In genomic region chr3:126918805-126919473, GRCm38 (mm10) we compare ENCODE assay signal across 11 mouse cellular contexts.
DNase-seq lines count a peak whose midpoint lies in the region; ATAC-seq lines count a peak whose summit lies in the region.
"Had no signal": no experiment of that assay in that cellular context is flagged by ENCODE, and none has a peak within 500 bp of the region (broad histone marks: within the 10 kb centered on the region; RNA-seq: fewer than 3 reads in every experiment).

No protein-coding gene starts in this region.

- no peak overlapping the region for H3K4me2 ChIP-seq in hindbrain, embryonic 14.5 days (replicated peaks)
- H3K4me2 ChIP-seq in hindbrain, embryonic 11.5 days (replicated peaks; ENCODE audit: low read depth, low read length) = no peak overlapping the region
- H3K4me2 ChIP-seq: lung, embryonic 14.5 days had no signal

- peaks cover 22% of the 10 kb centered on the region for H3K36me3 ChIP-seq in hindbrain, embryonic 14.5 days (replicated peaks; ENCODE audit: control insufficient read depth, insufficient read depth)
- no peaks in the 10 kb centered on the region for H3K36me3 ChIP-seq in hindbrain, embryonic 11.5 days (ENCODE audit: control insufficient read depth, insufficient read depth, low read length)

- ATAC-seq in hindbrain, embryonic 14.5 days (ENCODE audit: low FRiP score) = peak; percentile 57; the same call in 1 of the 2 replicates
- ATAC-seq in hindbrain, embryonic 11.5 days (ENCODE audit: low FRiP score) = no peak
- peak; percentile 34; the same call in 1 of the 2 replicates for ATAC-seq in megakaryocyte, adult 5-6 weeks (ENCODE audit: poor library complexity, severe bottlenecking)
- ATAC-seq in cerebellum, adult (ENCODE audit: insufficient number of reproducible peaks, low FRiP score, low TSS enrichment) = no peak; the same call in 1 of the 2 replicates

- no peaks in the 10 kb centered on the region for H3K27me3 ChIP-seq in hindbrain, embryonic 14.5 days (ENCODE audit: control insufficient read depth, insufficient read depth, low read length)
- no peaks in the 10 kb centered on the region for H3K27me3 ChIP-seq in hindbrain, embryonic 11.5 days (ENCODE audit: control insufficient read depth, insufficient read depth, low read length)

- no peak overlapping the region for H3K9ac ChIP-seq in hindbrain, embryonic 14.5 days
- H3K9ac ChIP-seq in hindbrain, embryonic 11.5 days (ENCODE audit: low read depth, low read length) = no peak overlapping the region
- H3K9ac ChIP-seq: lung, embryonic 14.5 days had no signal

- H3K4me3 ChIP-seq in hindbrain, embryonic 14.5 days (replicated peaks; ENCODE audit: low read length) = no peak overlapping the region
- H3K4me3 ChIP-seq in hindbrain, embryonic 11.5 days (ENCODE audit: low read depth, low read length) = no peak overlapping the region

- no peak overlapping the region for H3K27ac ChIP-seq in hindbrain, embryonic 14.5 days
- no peak overlapping the region for H3K27ac ChIP-seq in hindbrain, embryonic 11.5 days (ENCODE audit: low read depth, low read length)

- no peaks in the 10 kb centered on the region for H3K9me3 ChIP-seq in hindbrain, embryonic 14.5 days (ENCODE audit: control insufficient read depth, low read length)
- H3K9me3 ChIP-seq in hindbrain, embryonic 11.5 days (ENCODE audit: control insufficient read depth, low read length) = no peaks in the 10 kb centered on the region

- 84% methylated on average over 10 of the region's 10 CpGs for WGBS in hindbrain, embryonic 14.5 days
- WGBS in hindbrain, embryonic 11.5 days = 91% methylated on average over 10 of the region's 10 CpGs

- no peak for DNase-seq in hindbrain, embryonic 14.5 days (ENCODE audit: low spot score)
- no peak for DNase-seq in hindbrain, embryonic 11.5 days (ENCODE audit: low spot score)
- DNase-seq in adipocyte (ENCODE audit: low spot score) = peak; percentile 82
- DNase-seq in fibroblast of lung, adult 2 months (ENCODE audit: low read depth) = peak; percentile 84
- DNase-seq in kidney, adult 11 months = no peak
- no peak for DNase-seq in kidney, adult 8-10 months
- DNase-seq: embryo, embryonic 11 days; kidney, adult 2 months; lung, embryonic 14.5 days had no signal

- no peaks in the 10 kb centered on the region for H3K4me1 ChIP-seq in hindbrain, embryonic 14.5 days (replicated peaks; ENCODE audit: control insufficient read depth, insufficient read depth, low read length)
- H3K4me1 ChIP-seq in hindbrain, embryonic 11.5 days (replicated peaks; ENCODE audit: control insufficient read depth, insufficient read depth, low read length) = no peaks in the 10 kb centered on the region

Comparison
In these comparisons a context has a peak if more than half of its experiments do, and no peak if none do; other contexts are left out.
1. ATAC-seq: peak in hindbrain, embryonic 14.5 days (single experiment) and megakaryocyte, adult 5-6 weeks (single experiment); none in hindbrain, embryonic 11.5 days (single experiment) and cerebellum, adult (single experiment).
2. DNase-seq: peak in adipocyte (single experiment) and fibroblast of lung, adult 2 months (single experiment); none in hindbrain, embryonic 14.5 days (single experiment), hindbrain, embryonic 11.5 days (single experiment), kidney, adult 11 months (single experiment) and kidney, adult 8-10 months (0 of 2).